Mouse (Mus musculus): ENCODE results near the gene Stox2. TPM values are rescaled to one million over a fixed set of nuclear protein-coding genes. Genes with fewer than 3 reads are reported as not detected.

Stox2 gene
- polyA plus RNA-seq, 1 experiment from 2014 or later, result 36.9 TPM

DNA sequence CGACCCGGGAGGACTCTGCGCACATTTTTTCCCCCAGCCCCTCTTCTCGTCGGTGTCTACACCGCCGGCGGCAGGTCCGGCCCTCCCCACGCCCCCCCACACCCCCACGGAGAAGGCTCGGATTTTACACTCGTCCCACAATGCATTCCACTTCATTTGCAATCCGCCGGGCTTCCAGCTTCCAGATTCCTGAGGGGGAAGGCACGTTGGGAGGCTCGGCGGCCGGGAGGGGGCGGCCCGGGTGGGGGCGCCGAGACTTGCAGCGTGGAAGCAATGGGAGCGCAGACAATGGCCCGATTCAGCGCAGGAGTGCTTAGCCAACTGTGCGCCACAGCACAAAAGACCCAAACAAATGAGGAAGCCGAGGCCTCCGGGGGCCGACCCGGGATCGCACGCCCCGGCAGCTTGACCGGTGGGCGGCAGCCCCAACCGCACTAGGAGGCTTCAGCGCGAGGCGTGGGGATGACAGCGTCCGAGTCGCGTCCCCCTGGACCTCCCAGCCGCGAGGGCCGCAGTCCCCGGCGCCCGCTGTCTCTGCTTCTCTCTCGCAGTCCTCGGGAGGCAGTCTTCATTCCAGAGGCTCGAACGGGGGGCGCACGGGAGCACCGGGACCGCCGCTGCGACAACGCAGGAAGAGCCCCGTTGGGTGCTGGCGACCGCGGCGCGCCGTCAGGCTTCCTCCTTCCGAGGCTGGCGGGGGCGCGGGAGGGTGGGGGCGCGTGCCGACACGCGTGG lies 157.9 kb downstream of the Stox2 start:
- H3K9ac ChIP-seq (ENCODE audit: low read depth, low read length), result peak overlapping the region; percentile 99
- H3K27me3 ChIP-seq (ENCODE audit: control insufficient read depth, insufficient read depth, low read length), result no peaks in the 10 kb centered on the region
- peak overlapping the region; percentile 99 for H3K27ac ChIP-seq (ENCODE audit: low read depth, low read length)
- under 1% methylated on average over 53 of the region's 78 CpGs for WGBS
- H3K4me1 ChIP-seq (replicated peaks; ENCODE audit: control insufficient read depth, insufficient read depth, low read length), result 0 out of 2 replicates have a peak, but pooled peaks cover 2% of the 10 kb centered on the region
- peak overlapping the region; percentile 83 for H3K4me2 ChIP-seq (replicated peaks; ENCODE audit: low read depth, low read length)
- no peaks in the 10 kb centered on the region for H3K36me3 ChIP-seq (ENCODE audit: control insufficient read depth, insufficient read depth, low read length)
- ATAC-seq (ENCODE audit: low FRiP score) (peak; percentile 71), DNase-seq (ENCODE audit: low spot score) (peak; percentile 82)
- H3K9me3 ChIP-seq (ENCODE audit: control insufficient read depth, low read length), result no peaks in the 10 kb centered on the region
- H3K4me3 ChIP-seq (ENCODE audit: low read depth, low read length), result peak overlapping the region; percentile 82

DNA sequence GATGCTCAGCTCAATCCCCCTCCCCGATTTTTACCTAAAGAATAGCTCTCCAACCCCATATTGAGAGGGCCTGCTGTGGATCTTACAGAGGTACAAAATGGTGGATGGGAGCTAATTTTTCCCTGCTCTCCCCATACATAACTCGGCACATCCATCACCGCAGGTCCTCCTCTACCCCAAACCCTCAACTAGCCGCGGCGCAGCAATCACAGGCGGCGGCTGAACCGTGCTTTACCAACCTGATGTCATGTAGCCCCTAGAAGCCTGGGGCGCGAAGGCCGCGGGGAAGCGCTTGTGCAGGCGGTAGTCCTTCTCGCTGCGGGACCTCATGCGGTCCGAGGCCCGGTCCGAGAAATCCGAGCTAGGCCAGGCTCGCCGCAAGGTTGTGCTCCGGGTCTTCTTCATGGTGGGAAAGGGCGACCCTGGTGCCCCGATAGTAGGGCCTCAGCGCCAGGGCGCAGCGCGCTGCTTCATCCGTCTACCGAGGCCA lies 158.5 kb downstream of the Stox2 start:
- WGBS, result 0% methylated on average over 33 of the region's 33 CpGs
- Histone ChIP-seq H3K4me2 (replicated peaks; ENCODE audit: low read depth, low read length) (peak overlapping the region; percentile 83), H3K9ac (ENCODE audit: low read depth, low read length) (peak overlapping the region; percentile 99), H3K36me3 (ENCODE audit: control insufficient read depth, insufficient read depth, low read length) (no peaks in the 10 kb centered on the region), H3K27me3 (ENCODE audit: control insufficient read depth, insufficient read depth, low read length) (no peaks in the 10 kb centered on the region), H3K4me1 (replicated peaks; ENCODE audit: control insufficient read depth, insufficient read depth, low read length) (peaks cover 4% of the 10 kb centered on the region; the same call in 1 of the 2 replicates), H3K9me3 (ENCODE audit: control insufficient read depth, low read length) (no peaks in the 10 kb centered on the region), H3K27ac (ENCODE audit: low read depth, low read length) (peak overlapping the region; percentile 99), H3K4me3 (ENCODE audit: low read depth, low read length) (peak overlapping the region; percentile 82)
- peak; percentile 74 for DNase-seq (ENCODE audit: low spot score)
- ATAC-seq (ENCODE audit: low FRiP score), result peak; percentile 18

DNA sequence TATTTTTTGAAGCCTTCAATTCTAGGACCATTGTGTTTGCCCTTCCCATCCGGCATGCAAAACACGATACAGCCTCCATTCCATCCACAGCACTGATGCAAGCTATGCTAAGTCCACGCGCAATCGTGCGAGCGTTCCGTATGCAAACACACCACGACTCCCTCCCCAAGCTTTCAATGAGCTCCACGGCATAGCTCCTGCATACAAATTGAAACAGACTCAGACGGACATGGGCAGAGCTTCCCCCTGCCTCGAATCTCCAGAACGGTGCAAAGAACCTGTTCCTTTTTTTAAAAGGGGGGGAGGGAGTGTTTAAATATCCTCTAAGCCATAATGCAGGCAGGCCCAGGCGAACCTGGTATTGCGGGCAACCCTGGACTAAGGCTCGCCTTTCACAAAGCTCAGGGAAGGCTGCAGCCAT lies 159.0 kb downstream of the Stox2 start:
- peak overlapping the region; percentile 83 for H3K4me2 ChIP-seq (replicated peaks; ENCODE audit: low read depth, low read length)
- H3K27ac ChIP-seq (ENCODE audit: low read depth, low read length), result peak overlapping the region; percentile 99
- peak overlapping the region; percentile 99 for H3K9ac ChIP-seq (ENCODE audit: low read depth, low read length)
- H3K27me3 ChIP-seq (ENCODE audit: control insufficient read depth, insufficient read depth, low read length), result no peaks in the 10 kb centered on the region
- H3K9me3 ChIP-seq (ENCODE audit: control insufficient read depth, low read length), result no peaks in the 10 kb centered on the region
- H3K36me3 ChIP-seq (ENCODE audit: control insufficient read depth, insufficient read depth, low read length), result no peaks in the 10 kb centered on the region
- ATAC-seq (ENCODE audit: low FRiP score) (0 out of 2 replicates have a peak, but pooled peaks have one; percentile 2), DNase-seq (ENCODE audit: low spot score) (peak; percentile 62)
- peaks cover 6% of the 10 kb centered on the region; the same call in 1 of the 2 replicates for H3K4me1 ChIP-seq (replicated peaks; ENCODE audit: control insufficient read depth, insufficient read depth, low read length)
- peak overlapping the region; percentile 82 for H3K4me3 ChIP-seq (ENCODE audit: low read depth, low read length)
- WGBS, result 0% methylated on average over 16 of the region's 16 CpGs

DNA sequence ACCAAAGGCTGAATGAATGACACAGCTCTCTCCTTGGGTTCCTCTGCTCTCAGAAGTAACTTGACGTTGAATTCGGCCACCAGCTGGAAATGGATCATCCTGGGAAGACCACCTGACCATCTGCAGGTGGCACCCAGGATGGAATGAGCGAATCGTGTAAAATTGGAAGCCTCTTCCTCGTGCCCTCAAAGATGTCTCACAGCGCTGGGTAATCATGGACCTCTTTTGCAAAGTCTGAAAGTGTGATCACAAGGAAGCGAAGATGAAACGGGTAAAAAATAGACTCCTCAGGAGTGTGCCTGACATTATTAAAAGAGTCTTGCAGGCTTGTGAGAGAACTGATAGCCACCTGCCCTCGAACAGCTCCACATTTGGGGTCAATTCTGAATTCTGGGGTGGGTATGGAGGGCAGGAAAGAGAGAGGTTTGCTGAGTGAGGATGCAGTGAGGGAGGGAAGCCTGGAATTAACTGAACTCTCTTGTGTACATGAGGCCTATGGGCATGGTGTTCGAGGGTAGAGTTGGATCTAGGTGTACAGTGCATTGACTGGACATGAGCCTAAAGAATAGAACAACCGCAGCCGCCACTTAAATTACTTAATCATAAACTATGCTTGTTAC lies 160.0 kb downstream of the Stox2 start:
- H3K4me2 ChIP-seq (replicated peaks; ENCODE audit: low read depth, low read length), result peak overlapping the region; percentile 83
- peak overlapping the region; percentile 99 for H3K9ac ChIP-seq (ENCODE audit: low read depth, low read length)
- ATAC-seq (ENCODE audit: low FRiP score) (no peak), DNase-seq (ENCODE audit: low spot score) (peak; percentile 28)
- H3K4me1 ChIP-seq (replicated peaks; ENCODE audit: control insufficient read depth, insufficient read depth, low read length), result peaks cover 6% of the 10 kb centered on the region; the same call in 1 of the 2 replicates
- WGBS, result 68% methylated on average over 12 of the region's 12 CpGs
- peak overlapping the region; percentile 82 for H3K4me3 ChIP-seq (ENCODE audit: low read depth, low read length)
- H3K27ac ChIP-seq (ENCODE audit: low read depth, low read length), result 0 out of 2 replicates have a peak overlapping the region, but pooled peaks have one; percentile 8
- no peaks in the 10 kb centered on the region for H3K27me3 ChIP-seq (ENCODE audit: control insufficient read depth, insufficient read depth, low read length)
- no peaks in the 10 kb centered on the region for H3K9me3 ChIP-seq (ENCODE audit: control insufficient read depth, low read length)
- no peaks in the 10 kb centered on the region for H3K36me3 ChIP-seq (ENCODE audit: control insufficient read depth, insufficient read depth, low read length)

DNA sequence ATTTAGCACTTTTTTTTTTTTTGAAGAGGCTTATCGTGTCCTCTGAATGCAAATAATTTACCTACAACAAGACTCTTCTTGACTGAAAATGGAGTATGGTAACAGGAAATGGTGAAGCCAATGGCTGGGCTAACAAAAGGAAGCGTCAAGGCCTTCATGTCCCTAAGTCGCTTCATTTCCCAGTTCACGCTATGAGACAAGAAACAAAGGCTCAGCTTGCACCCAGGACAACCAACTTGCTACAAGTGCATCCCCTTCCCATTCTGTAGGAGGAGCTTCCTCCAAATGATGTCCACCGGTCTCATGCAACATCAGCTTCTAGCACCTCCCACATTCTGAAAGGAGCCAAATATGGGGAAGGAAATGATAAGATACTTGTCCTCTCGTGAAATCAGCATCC lies 160.7 kb downstream of the Stox2 start:
- H3K4me2 ChIP-seq (replicated peaks; ENCODE audit: low read depth, low read length), result peak overlapping the region; percentile 83
- no peaks in the 10 kb centered on the region for H3K9me3 ChIP-seq (ENCODE audit: control insufficient read depth, low read length)
- DNase-seq (ENCODE audit: low spot score) (peak; percentile 55), ATAC-seq (ENCODE audit: low FRiP score) (no peak)
- peaks cover 7% of the 10 kb centered on the region; the same call in 1 of the 2 replicates for H3K4me1 ChIP-seq (replicated peaks; ENCODE audit: control insufficient read depth, insufficient read depth, low read length)
- no peaks in the 10 kb centered on the region for H3K36me3 ChIP-seq (ENCODE audit: control insufficient read depth, insufficient read depth, low read length)
- no peaks in the 10 kb centered on the region for H3K27me3 ChIP-seq (ENCODE audit: control insufficient read depth, insufficient read depth, low read length)
- 0 out of 2 replicates have a peak overlapping the region, but pooled peaks have one; percentile 1 for H3K9ac ChIP-seq (ENCODE audit: low read depth, low read length)
- H3K4me3 ChIP-seq (ENCODE audit: low read depth, low read length), result peak overlapping the region; percentile 82
- H3K27ac ChIP-seq (ENCODE audit: low read depth, low read length), result peak overlapping the region; percentile 31; the same call in 1 of the 2 replicates
- WGBS, result 39% methylated on average over 6 of the region's 6 CpGs

DNA sequence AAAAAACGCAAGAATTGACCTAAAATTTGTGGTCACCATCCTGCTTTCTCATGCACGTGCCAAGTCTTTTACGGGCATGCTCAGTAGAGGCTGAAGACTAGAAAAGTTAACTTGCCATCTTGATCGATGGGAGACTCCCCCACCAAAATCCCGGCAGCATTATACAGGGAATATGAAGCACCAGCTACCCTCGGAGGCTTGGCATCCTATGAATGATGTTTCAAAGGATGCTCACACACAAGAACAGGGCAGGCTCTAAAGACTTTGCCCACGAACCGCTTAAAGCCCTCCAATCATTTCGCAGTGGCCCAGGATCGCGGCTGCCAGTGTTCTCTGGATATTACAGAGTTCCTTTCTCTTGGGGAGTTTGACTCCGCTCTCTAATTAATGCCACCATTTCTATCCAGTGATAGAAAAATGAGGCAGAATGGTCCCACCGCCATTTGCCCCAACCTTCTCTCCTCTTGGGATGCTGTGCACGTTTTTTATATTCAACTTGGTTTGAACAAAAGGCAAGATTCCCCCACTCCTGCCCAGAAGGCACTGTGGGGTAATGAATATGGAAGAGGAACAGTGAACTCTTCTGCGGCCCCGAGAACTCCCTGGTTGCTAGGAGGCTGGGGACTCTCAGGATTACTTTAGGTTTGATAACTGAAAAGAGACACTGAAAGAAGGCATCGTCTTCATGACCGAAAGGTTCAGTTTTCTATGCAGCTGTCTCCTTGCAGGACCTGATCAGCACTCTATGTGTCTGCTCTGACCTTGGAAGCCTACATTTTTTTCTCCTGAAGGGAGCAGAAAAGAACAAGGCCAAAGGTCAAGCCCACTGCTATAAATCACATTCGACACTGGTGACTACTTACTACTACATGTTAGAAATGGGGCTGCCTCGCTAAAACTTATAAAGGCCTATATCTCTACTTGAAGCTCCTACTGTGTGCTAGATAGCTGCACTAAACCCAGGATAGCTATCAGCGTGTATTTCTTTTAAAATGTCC lies 161.5 kb downstream of the Stox2 start:
- H3K4me2 ChIP-seq (replicated peaks; ENCODE audit: low read depth, low read length), result peak overlapping the region; percentile 47
- WGBS, result 33% methylated on average over 21 of the region's 21 CpGs
- ATAC-seq (ENCODE audit: low FRiP score), result peak; percentile 44
- H3K4me1 ChIP-seq (replicated peaks; ENCODE audit: control insufficient read depth, insufficient read depth, low read length), result peaks cover 9% of the 10 kb centered on the region; the same call in 1 of the 2 replicates
- H3K27ac ChIP-seq (ENCODE audit: low read depth, low read length), result peak overlapping the region; percentile 84
- H3K27me3 ChIP-seq (ENCODE audit: control insufficient read depth, insufficient read depth, low read length), result no peaks in the 10 kb centered on the region
- peak overlapping the region; percentile 82 for H3K4me3 ChIP-seq (ENCODE audit: low read depth, low read length)
- H3K9me3 ChIP-seq (ENCODE audit: control insufficient read depth, low read length), result no peaks in the 10 kb centered on the region
- no peaks in the 10 kb centered on the region for H3K36me3 ChIP-seq (ENCODE audit: control insufficient read depth, insufficient read depth, low read length)
- peak overlapping the region; percentile 51 for H3K9ac ChIP-seq (ENCODE audit: low read depth, low read length)
- DNase-seq (ENCODE audit: low spot score), result peak; percentile 74

DNA sequence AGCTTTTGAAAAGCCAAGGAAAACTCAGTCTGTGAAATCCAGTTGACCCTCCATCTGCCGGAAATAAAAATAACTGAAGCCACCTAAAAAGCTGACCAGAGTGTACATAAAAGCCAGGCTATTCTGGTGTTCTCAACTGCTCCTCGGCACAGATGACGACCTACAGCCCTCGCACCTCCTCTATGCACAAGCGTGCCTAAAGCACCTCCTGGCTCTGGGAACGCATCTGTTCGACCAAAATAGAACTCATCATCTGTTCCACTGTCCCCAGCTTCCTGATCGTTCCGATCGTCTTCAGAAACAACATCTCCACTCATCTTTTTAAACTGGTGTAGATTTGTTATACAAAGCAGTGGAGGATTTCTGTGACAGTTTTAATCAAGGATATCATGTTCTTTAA lies 166.3 kb downstream of the Stox2 start:
- Histone ChIP-seq H3K4me1 (replicated peaks; ENCODE audit: control insufficient read depth, insufficient read depth, low read length) (peaks cover 10% of the 10 kb centered on the region; the same call in 1 of the 2 replicates), H3K27ac (ENCODE audit: low read depth, low read length) (no peak overlapping the region), H3K36me3 (ENCODE audit: control insufficient read depth, insufficient read depth, low read length) (0 out of 2 replicates have a peak, but pooled peaks cover 2% of the 10 kb centered on the region), H3K4me3 (ENCODE audit: low read depth, low read length) (no peak overlapping the region), H3K9ac (ENCODE audit: low read depth, low read length) (no peak overlapping the region), H3K27me3 (ENCODE audit: control insufficient read depth, insufficient read depth, low read length) (no peaks in the 10 kb centered on the region), H3K9me3 (ENCODE audit: control insufficient read depth, low read length) (no peaks in the 10 kb centered on the region), H3K4me2 (replicated peaks; ENCODE audit: low read depth, low read length) (no peak overlapping the region)
- ATAC-seq (ENCODE audit: low FRiP score) (no peak), DNase-seq (ENCODE audit: low spot score) (no peak)
- WGBS, result 75% methylated on average over 10 of the region's 10 CpGs

DNA sequence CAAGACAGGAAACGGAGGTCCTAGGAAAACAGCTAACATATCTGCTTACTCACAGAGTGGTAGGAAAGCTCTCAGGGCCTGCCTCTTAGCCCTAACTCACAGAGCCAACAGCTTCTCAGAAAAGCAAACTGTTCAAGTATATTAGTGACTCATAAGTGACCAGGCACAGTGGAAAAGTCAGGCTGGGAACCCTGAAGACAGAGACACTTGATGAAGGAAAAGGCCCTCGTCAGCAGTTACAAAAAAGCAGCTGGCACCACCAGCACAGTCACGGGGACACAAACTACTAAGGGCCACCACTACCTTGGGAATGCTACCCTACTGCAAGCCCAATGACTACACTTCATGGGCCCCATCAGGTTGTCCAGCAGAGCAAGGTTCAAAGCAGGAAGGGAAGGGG lies 168.0 kb downstream of the Stox2 start:
- Histone ChIP-seq H3K4me1 (replicated peaks; ENCODE audit: control insufficient read depth, insufficient read depth, low read length) (peaks cover 8% of the 10 kb centered on the region; the same call in 1 of the 2 replicates), H3K27ac (ENCODE audit: low read depth, low read length) (no peak overlapping the region), H3K4me3 (ENCODE audit: low read depth, low read length) (no peak overlapping the region), H3K27me3 (ENCODE audit: control insufficient read depth, insufficient read depth, low read length) (no peaks in the 10 kb centered on the region), H3K4me2 (replicated peaks; ENCODE audit: low read depth, low read length) (no peak overlapping the region), H3K36me3 (ENCODE audit: control insufficient read depth, insufficient read depth, low read length) (0 out of 2 replicates have a peak, but pooled peaks cover 2% of the 10 kb centered on the region), H3K9me3 (ENCODE audit: control insufficient read depth, low read length) (no peaks in the 10 kb centered on the region), H3K9ac (ENCODE audit: low read depth, low read length) (no peak overlapping the region)
- 86% methylated on average over 3 of the region's 3 CpGs for WGBS
- ATAC-seq (ENCODE audit: low FRiP score), result no peak
- DNase-seq (ENCODE audit: low spot score), result no peak

All from hindbrain, embryonic 11.5 days (tissue).